Mouse (Mus musculus) forelimb bud, embryonic 11.5 days (tissue): ENCODE data around the gene Dcaf17.

Experiments used
- DNase-seq: peaks from one replicate; pipeline ENCODE4 v3.0.0-alpha.2; 2012; ENCODE audit warnings: low read depth, low spot score

Dcaf17 gene

DNA sequence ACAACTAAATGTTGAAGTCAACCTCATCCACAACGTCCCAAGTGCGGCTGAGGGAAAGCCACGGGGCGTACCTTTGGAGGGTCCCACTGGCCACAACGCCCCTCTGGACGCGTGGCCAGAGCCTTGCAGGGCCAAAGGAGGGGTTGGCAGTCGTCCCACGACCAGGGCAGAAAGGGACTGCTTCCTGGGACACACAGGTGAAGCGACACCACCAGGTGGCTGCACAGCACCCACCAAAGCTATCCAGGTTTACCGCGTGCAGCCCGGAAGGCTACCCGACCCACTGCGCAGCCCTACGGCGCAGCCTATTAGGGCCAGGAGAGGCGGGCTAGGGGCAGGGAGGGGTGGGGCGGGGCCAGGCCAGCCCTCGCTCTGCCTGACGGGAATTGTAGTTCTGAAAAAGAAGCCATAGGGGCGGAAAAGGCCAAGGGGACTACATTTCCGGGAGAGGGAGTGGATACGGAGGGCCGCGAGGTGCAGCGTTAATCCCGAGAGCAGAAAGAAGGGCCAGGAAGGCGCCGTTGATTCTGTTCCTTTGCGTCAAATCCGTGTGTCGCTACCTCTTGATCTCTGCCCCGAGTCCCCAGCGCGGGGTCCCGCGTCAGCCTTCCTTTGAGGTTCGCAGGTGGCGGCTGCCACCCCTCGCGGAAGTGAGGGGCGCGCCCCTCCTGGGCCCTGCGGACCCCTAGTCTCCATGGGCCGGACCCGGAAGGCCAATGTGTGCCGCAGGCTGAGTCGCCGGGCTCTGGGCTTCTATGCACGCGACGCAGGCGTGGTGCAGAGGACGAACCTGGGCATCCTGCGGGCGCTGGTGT, at the start of gene Dcaf17, which contains the start of gene Mettl8:
Gene Dcaf17, plus strand, starts transcription at position 29 of the 815 bp plus-strand sequence.
Gene Mettl8, minus strand, starts transcription at position 284 of the 815 bp plus-strand sequence.
- peak; percentile 96 for DNase-seq

DNA sequence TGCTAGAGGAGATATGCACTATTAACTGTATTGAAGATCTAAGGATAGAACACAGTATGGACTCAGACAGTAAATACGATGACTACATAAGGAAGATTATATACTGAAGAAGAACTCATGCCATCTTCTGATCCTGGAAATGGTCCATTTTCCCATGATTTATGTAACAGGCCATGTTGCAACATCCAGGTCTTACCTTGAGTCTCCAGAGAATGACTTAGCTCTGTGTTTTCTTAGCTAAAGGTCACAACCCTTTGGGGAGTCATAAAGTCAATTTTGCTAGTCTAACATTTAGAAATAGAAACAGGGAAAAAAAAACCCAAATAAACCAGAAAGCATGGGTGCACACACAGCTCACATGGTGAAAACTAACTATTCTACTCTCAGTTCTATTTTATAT, 43.3 kb upstream of the Dcaf17 start:
- no peak for DNase-seq

DNA sequence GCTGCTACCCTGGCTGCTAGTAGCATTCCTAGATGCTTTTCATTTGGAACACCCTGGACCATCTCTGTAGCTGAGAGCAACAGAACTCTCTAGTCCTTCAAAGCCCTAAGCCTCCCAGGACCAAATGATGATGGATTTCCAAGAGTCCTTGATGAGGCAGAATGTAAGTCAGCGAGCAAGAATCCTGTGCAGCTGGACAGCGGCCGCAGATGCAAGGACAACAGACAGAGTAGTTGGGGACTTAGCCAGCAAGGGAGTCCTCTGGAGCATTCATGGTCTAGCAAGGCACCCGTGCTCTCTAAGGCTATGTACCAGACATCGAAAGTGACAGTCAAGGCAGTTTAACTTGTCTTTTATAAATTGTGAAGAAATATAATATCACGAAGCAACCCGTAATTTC, 41.6 kb upstream of the Dcaf17 start:
- no peak for DNase-seq

DNA sequence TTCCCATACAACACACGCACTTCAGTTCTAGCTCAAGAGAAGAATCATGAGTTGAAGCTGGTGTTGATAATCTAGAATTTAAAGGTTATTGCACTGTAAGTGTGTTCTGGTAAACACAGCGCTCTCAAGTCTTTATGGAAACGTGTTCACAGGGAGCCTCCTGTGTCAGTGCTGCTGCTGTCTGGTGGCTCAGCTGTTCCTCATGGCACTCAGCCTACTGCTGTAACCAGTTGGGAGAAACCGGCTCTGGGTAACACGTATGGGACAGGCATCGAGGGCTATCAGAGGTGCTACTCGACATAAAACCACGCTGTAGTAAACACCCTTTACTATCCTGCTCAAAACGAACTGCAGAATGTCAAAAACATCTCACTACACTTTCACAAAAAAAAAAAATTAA, 35.9 kb upstream of the Dcaf17 start:
- no peak for DNase-seq

- no peak for DNase-seq
Measured at GRCm38 (mm10) chr2:71019704-71020375, 35.3 kb upstream of the Dcaf17 start.

DNA sequence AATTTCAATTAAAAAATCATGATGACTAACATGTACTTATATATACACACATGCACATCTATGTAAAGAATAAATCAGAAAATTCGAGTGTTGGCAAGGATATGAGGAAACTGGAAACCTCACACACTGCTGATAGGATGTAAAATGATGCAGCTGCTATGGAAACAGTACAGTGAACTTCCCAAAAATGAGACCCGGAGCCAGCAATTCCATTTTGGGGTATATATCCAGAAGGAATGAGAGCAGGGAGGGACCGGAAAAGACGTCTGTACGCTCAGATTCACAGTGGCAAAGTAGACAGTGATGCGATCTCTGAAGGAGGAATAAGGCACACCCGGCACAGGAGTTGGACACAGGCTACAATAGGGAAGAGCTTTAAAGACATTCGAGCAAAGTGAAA, 34.5 kb upstream of the Dcaf17 start:
- no peak for DNase-seq

GRCm38 (mm10) chr2:71022991-71023390, 32.1 kb upstream of the Dcaf17 start:
- DNase-seq, result no peak

DNA sequence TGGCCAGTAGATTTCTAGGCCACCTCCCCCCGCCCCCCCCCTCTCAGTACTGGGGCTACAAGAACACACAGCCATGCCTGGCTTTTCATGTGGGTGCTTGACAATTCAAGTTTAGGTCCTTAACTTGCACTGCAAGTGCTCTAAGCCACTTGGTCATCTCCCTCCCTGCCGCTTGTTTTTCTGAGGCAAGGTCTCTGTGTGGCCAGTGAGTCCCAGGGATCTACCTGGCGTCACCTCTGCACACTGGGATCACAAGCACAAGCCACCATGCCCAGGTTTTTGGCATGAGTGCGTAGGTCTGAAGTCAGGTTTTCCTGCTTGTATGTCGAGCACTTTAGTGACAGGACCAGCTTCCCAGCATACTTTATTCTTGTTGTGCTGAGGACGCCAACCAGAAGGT, 31.1 kb upstream of the Dcaf17 start:
- no peak for DNase-seq

DNA sequence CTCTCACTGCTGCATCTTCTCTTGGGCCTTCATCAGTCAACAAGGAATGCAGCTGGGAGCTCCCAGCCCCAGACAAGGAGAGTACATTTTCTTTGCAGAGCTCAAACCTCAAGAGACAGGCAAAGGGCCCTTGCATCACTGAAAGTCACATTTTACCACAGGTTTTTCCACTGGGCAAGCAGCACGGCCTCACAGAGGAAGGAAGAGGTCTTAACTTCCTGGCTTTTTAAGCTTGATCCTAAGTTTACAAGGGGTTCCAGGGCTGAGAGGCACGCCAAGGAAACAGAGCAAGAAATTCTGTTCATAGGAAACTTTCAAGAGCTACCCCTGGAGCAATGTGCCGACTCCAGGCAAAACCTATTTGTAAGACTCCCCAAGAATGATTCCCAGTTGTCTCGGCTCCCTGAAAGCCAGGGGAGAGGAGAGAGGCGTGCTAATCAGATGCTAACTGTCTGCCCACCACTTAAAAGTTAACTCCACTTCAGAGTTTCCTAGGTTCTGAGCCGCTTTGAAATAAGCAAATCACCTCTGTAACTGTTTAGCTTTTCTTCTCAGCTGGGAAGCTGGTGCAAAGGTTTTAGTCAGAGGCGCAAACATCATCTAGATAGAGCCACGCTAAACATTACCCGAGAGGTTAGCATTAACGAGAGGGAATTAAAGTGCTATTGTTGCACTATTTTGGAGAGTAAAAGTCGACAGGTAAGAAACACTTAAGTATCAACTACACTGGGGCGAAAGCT, 29.4 kb upstream of the Dcaf17 start:
- DNase-seq, result no peak

- peak; percentile 48 for DNase-seq
Measured at GRCm38 (mm10) chr2:71026787-71027186, 28.3 kb upstream of the Dcaf17 start.

DNA sequence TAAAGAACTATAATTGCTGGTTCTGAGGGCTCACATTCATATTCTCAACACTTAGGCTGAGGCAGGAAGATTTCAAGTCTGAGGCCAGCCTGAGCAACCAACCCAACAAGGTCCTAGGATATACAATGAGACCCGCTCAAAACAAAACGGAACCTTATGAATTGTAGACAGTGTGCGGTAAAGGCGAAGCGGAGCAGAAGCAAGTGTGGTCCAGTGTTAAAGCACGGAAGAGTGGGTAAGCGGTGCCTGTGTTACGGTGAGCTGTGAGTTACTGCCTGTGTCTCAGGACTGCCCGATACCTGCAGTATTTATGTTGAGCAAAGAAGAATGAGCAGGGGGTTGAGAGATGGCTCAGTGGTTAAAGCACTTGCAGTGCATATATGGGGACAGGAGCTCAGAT, 27.5 kb upstream of the Dcaf17 start:
- no peak for DNase-seq

DNA sequence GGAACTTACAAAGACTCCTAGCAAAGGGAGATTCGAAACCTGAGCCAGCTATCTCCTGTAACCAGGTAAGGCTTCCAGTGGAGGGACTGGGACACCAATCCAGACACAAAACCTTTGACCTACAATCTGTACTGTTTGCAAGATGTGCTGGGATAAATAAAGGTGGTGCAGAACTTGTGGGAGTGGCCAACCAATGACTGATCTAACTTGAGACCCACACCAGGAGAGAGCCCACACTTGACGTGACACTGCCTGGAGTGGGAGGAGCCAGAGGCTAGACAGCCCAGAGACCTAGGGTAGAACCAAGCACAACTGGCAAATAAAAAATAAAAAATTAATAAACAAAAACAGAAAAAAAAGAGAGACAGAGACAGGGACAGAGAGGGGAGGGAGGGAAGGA, 24.5 kb upstream of the Dcaf17 start:
- DNase-seq, result no peak

- no peak for DNase-seq
Measured at GRCm38 (mm10) chr2:71031973-71032794, 22.9 kb upstream of the Dcaf17 start.

DNA sequence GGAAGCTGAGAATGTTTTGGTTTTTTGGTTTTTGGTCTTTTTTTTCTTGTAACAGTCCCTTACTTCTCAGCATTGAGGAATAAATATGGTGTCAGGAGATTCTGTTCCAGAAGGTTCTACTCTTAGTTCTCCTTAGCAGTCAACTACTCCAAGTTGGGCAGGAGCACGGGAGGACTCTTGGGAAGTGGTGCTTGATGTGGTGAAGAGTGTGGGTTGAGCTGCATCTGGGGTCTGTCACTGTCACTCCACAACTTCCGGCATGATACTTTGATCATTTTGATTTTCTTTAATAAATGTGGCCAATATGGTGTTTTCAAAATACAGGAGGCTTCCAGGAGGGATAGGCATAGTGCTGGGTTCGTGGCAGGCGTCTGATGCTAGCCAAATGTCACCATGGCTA, 22.1 kb upstream of the Dcaf17 start:
- DNase-seq, result no peak

DNA sequence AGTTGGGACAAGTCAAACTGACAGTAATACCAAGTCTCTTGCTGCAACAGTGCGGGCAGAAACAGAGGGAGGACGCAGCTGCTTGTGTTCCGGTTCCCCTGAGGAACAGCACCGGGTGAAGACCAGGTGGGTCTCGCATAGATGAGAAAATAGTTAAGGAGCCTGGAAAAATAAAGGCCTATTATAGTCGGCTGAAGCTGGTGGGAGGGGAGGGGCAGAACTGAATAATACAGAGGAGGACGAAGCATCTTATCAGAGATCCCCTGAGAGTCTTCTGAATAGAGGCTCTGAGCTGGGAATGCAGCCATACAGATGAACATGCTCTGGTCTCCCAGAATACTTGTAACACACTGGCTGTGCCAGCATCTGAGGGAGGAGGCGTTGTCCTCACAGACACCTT, 21.1 kb upstream of the Dcaf17 start:
- no peak for DNase-seq

DNA sequence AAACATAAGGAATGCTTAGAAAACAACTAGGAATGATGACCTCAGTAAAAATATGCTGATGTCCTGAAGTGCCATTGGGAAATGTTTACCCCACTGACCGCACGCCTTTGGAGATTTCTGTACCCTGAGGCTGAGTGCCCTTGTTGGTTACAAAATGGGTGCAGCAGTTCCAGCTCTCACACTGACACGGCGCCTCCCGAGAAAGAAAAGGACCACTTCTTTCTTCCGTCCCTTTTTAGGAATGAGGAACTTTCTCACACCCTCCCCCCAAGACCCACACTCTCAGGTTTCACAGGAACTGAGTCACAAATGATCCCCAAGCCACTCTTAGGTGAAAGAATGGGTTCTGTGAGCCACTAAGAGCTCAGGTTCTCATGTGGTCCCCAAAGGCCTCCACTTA, 17.7 kb upstream of the Dcaf17 start:
- no peak for DNase-seq

DNA sequence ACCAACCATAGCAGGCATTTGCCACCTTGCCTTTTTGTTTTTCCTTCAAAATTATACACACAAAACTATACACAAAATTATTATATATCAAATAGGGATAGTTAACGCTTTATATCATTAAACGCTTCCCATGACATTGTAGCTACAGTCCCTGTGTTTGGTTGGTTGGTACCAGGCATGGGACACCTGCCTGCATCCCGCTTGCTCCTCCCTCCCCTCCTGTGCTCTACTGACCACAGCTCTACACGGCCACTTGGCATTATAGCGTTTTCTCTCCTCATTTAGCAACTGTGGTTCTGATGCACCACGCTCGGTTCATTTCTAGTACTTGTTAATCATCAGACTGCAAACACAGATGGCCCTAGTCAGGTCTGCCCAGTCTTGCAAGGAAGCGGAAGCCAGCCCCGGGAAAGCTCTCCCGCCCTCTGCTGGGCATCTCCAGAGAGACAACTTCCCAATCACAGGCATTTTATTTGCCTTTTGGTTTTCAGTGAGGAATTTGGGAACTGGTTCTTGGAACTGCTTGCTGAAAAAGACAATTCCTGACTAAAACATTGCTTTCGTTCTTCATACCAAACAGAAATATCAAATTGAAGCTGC, 15.5 kb upstream of the Dcaf17 start:
- peak; percentile 77 for DNase-seq

DNA sequence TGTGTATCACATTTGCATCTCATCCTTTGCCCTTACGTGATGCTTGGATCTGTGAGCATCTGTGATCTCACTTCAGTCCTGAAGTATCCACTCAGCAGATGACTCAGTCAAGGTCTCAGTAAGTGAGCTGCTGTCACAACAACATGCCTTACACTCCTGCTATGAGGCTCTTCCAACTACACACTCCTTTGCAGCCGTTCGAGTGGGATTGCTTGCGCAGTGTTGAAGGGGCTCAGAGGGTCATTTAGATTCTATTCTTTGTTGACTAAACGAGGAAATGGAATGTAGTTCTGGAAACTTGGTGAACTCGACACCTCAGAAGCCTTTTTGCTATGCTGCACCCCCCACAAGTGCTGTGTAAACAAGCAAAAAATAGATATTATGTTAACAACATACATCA, 9.0 kb upstream of the Dcaf17 start:
- no peak for DNase-seq

DNA sequence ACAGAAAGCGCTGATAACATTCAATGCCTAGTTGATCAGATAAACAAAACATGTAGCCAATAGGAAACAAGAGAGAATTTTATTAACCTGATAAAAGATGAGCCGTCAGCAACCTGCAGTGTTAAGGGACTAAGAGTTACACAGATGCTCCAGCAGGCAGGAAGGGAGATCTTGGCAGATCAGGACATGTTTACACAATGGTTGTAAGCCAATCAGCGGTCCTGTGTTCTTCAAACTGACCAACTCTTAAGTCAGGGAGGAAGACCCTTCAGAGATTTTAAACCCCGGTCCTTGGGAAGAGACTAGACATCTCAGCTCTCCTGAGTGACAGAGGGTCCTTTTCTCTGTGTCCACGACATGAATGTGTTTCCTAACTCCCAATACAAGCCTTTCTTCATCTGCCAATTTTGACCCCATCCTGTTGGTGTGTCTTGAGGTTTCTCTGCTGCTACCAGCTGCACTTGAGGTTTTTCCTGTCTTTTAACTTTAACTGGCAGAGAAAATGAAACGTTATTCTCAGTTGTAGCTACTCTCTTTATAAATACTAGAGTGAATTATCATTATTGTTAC, 8.3 kb upstream of the Dcaf17 start:
- DNase-seq, result no peak

- DNase-seq, result no peak
Measured at GRCm38 (mm10) chr2:71048896-71049295, 6.2 kb upstream of the Dcaf17 start.

DNA sequence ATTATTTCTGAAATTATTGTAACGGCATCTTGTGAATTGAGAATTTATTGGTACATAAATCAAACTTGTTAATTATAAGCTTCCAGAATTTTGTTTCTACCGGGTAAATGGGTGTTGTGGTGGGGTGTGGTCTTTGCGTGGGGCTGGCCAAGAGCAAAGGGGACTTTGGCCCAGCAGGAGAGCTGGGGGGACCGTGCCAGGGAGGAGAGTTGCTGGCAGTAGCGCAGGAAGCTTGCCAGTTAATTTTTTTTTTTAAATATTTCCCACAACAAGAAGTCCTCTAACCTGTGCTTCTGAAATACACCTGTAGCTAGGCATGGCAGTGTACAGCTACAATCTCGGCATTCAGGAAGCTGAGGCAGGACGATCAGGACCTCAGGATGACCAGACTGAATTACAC, 4.6 kb upstream of the Dcaf17 start:
- DNase-seq, result no peak
